Mouse (Mus musculus) kidney, adult 2 months (tissue): ENCODE results near the gene Gm11042. TPM values are rescaled to one million over a fixed set of nuclear protein-coding genes. Genes with fewer than 3 reads are reported as not detected.
A peak's percentile ranks its signal among the peaks of the same experiment; 100 is the strongest.

Experiments used
- DNase-seq: peaks from one replicate; pipeline ENCODE4 v3.0.0; 2021
- H3K27ac ChIP-seq: fragments of 200-500 bp; 2 replicates; pipeline ENCODE4 v1.5.1; 2012; ENCODE audit warnings: low read depth, low read length, control low read depth, inconsistent platforms; ENCODE audit not compliant: insufficient read depth
- H3K27me3 ChIP-seq: fragments of 200-500 bp; replicated peaks from 2 replicates; pipeline ENCODE4 v1.6.1; 2012; ENCODE audit warnings: mild to moderate bottlenecking, moderate library complexity, low read length, inconsistent platforms; ENCODE audit not compliant: control insufficient read depth, insufficient read depth
- H3K36me3 ChIP-seq: fragments of 200-500 bp; 2 replicates; pipeline ENCODE4 v1.6.1; 2012; ENCODE audit warnings: mild to moderate bottlenecking, moderate library complexity, low read length, inconsistent platforms; ENCODE audit not compliant: control insufficient read depth, insufficient read depth
- H3K4me1 ChIP-seq: fragments of 200-500 bp; 2 replicates; pipeline ENCODE4 v1.6.1; 2011; ENCODE audit warnings: low read length; ENCODE audit not compliant: control insufficient read depth, insufficient read depth
- H3K4me3 ChIP-seq: fragments of 200-500 bp; 2 replicates; pipeline ENCODE4 v1.5.1; 2011; ENCODE audit warnings: mild to moderate bottlenecking, low read depth, low read length, control low read depth; ENCODE audit not compliant: insufficient read depth
- CTCF ChIP-seq: fragments of 200-500 bp; conservative IDR thresholded peaks from 2 replicates; pipeline ENCODE4 v1.5.1; 2011; ENCODE audit warnings: low read depth, mild to moderate bottlenecking, control low read depth, low read length, moderate library complexity, mixed read lengths; ENCODE audit not compliant: insufficient read depth, insufficient read length
- POLR2A ChIP-seq: fragments of 200-500 bp; IDR thresholded peaks from one replicate; pipeline ENCODE4 v1.6.1; 2011; ENCODE audit warnings: low read depth, low read length, control low read depth
- WGBS: fragments of 180-500 bp; shearing (Covaris S2); methylation state at CpG from one replicate; pipeline ENCODE4 v1.1.7; 2018; 5-methylcytosine and 5-hydroxymethylcytosine counted together
- polyA plus RNA-seq: library from polyadenylated mRNA; depleted of rRNA; stranded (reverse); fragments of >200 nt; gene quantifications from 2 replicates; pipeline ENCODE4 v1.2.3, GENCODE M21; 2012

Gene Gm11042
- polyA plus RNA-seq, 1 experiment: not detected

GRCm38 (mm10) chr12:74316989-74317759 is 980 bp upstream of the Gm11042 start:
- peak; percentile 76 for DNase-seq
- no peaks in the 10 kb centered on the region for H3K36me3 ChIP-seq
- TF ChIP-seq POLR2A (no peak), CTCF (peak; percentile 77)
- H3K27ac ChIP-seq: no peak overlapping the region
- H3K4me1 ChIP-seq: no peaks in the 10 kb centered on the region
- peak overlapping the region; percentile 40 for H3K4me3 ChIP-seq
- 7% methylated on average over 15 of the region's 15 CpGs for WGBS
- H3K27me3 ChIP-seq: no peaks in the 10 kb centered on the region

- Histone ChIP-seq H3K4me3 (no peak overlapping the region), H3K27ac (no peak overlapping the region), H3K4me1 (no peaks in the 10 kb centered on the region), H3K36me3 (no peaks in the 10 kb centered on the region), H3K27me3 (no peaks in the 10 kb centered on the region)
- 56% methylated on average over 2 of the region's 2 CpGs for WGBS
- no peak for DNase-seq
- TF ChIP-seq CTCF: no peak
- no peak for TF ChIP-seq POLR2A
These were observed 973 bp downstream of the Gm11042 start for GRCm38 (mm10) chr12:74315221-74315620.

GRCm38 (mm10) chr12:74312611-74313010 is 3.6 kb downstream of the Gm11042 start:
- H3K36me3 ChIP-seq: no peaks in the 10 kb centered on the region
- 93% methylated on average over 3 of the region's 3 CpGs for WGBS
- H3K4me1 ChIP-seq: no peaks in the 10 kb centered on the region
- H3K27ac ChIP-seq: no peak overlapping the region
- no peak overlapping the region for H3K4me3 ChIP-seq
- H3K27me3 ChIP-seq: no peaks in the 10 kb centered on the region
- DNase-seq: no peak
- TF ChIP-seq CTCF (no peak), POLR2A (no peak)

- DNase-seq: no peak
- H3K4me3 ChIP-seq: no peak overlapping the region
- no peaks in the 10 kb centered on the region for H3K27me3 ChIP-seq
- TF ChIP-seq CTCF: no peak
- TF ChIP-seq POLR2A: no peak
- H3K27ac ChIP-seq: no peak overlapping the region
- H3K4me1 ChIP-seq: no peaks in the 10 kb centered on the region
- H3K36me3 ChIP-seq: no peaks in the 10 kb centered on the region
- WGBS: 71% methylated on average over 9 of the region's 9 CpGs
These were observed 12.5 kb downstream of the Gm11042 start for GRCm38 (mm10) chr12:74303418-74304294.

- no peak for DNase-seq
- Histone ChIP-seq H3K27me3 (no peaks in the 10 kb centered on the region), H3K36me3 (no peaks in the 10 kb centered on the region), H3K4me1 (no peaks in the 10 kb centered on the region), H3K27ac (no peak overlapping the region), H3K4me3 (no peak overlapping the region)
- WGBS: 77% methylated on average over 6 of the region's 6 CpGs
- no peak for TF ChIP-seq POLR2A
- no peak for TF ChIP-seq CTCF
These were observed 14.6 kb downstream of the Gm11042 start for GRCm38 (mm10) chr12:74301559-74301958.

- no peak overlapping the region for H3K27ac ChIP-seq
- no peak for TF ChIP-seq POLR2A
- no peak for TF ChIP-seq CTCF
- H3K4me1 ChIP-seq: no peaks in the 10 kb centered on the region
- no peak for DNase-seq
- 49% methylated on average over 5 of the region's 5 CpGs for WGBS
- no peaks in the 10 kb centered on the region for H3K36me3 ChIP-seq
- no peaks in the 10 kb centered on the region for H3K27me3 ChIP-seq
- no peak overlapping the region for H3K4me3 ChIP-seq
These were observed 19.8 kb downstream of the Gm11042 start for GRCm38 (mm10) chr12:74296374-74296773.

- WGBS: 3% methylated on average over 4 of the region's 4 CpGs
- Histone ChIP-seq H3K4me3 (no peak overlapping the region), H3K36me3 (no peaks in the 10 kb centered on the region), H3K27me3 (no peaks in the 10 kb centered on the region; the same call in 1 of the 2 replicates), H3K27ac (no peak overlapping the region), H3K4me1 (no peaks in the 10 kb centered on the region)
- peak; percentile 27 for DNase-seq
- TF ChIP-seq CTCF (0 out of 2 replicates have a peak, but pooled peaks have one; percentile 21), POLR2A (no peak)
These were observed 22.6 kb downstream of the Gm11042 start for GRCm38 (mm10) chr12:74293624-74294023.
